Mouse (Mus musculus): Measurements from ENCODE around the gene Tmem97. TPM values are rescaled to one million over a fixed set of nuclear protein-coding genes. Genes with fewer than 3 reads are reported as not detected.
"Not testable (repeated sequence)": the region's sequence is repeated elsewhere in the genome, so short reads cannot be mapped to it uniquely, and the experiment has no call there.

Tmem97 gene
- total RNA-seq, 4 experiments from 2014 or later = 3.4 to 5.5 (median 4.3) TPM

DNA sequence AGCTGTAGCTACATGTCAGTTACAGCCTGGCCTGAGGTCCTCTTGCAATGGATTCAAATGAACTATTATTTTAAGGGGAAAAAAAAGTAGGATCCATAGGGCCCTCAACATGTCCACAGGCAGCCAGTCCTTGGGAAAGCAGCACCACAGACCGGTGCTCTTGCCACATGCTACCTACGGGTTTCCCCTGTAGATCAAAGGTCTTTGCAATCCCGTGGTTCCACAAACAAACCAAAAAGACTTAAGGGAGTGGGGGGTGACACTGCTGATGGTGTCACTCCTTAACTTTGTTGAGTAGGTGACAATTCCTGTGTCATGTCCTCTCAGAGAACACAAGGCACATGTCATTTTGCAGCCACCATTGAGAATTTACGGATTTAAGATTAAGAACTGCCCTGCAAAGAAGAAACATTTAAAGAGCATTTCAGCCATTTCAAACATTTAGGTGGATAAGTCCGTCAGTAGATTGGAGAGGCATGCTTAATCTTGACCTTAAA lies 1.0 kb downstream of the Tmem97 start:
- DNase-seq (ENCODE audit: low spot score) = no peak

GRCm38 (mm10) chr11:78547718-78548460 lies 2.7 kb downstream of the Tmem97 start:
- DNase-seq (ENCODE audit: low spot score) = no peak

GRCm38 (mm10) chr11:78545181-78545580 lies 5.4 kb downstream of the Tmem97 start:
- DNase-seq (ENCODE audit: low spot score) = no peak

- no peak for DNase-seq (ENCODE audit: low spot score)
Observed at GRCm38 (mm10) chr11:78544449-78545111, 6.0 kb downstream of the Tmem97 start.

DNA sequence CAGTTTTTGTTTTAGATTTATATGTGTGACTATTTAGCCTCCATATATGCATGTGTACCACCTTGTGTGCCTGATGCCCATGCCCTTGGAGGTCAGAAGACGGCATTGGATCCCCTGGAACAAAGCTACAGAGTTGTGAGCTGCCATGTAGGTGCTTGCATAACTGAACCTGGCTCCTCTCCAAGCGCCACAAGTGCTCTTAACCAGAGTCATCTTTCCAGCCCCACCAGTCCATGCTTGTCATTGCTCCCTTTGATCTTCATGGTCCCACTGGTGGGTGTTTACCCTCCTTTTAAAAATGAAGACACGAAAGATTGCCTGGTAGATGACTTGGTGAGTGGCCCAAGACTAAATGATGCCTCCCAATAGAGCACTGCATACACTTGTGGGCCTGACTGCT lies 10.2 kb downstream of the Tmem97 start:
- no peak for DNase-seq (ENCODE audit: low spot score)

- DNase-seq (ENCODE audit: low spot score) = no peak
Observed at GRCm38 (mm10) chr11:78536690-78537084, 13.9 kb downstream of the Tmem97 start.

DNA sequence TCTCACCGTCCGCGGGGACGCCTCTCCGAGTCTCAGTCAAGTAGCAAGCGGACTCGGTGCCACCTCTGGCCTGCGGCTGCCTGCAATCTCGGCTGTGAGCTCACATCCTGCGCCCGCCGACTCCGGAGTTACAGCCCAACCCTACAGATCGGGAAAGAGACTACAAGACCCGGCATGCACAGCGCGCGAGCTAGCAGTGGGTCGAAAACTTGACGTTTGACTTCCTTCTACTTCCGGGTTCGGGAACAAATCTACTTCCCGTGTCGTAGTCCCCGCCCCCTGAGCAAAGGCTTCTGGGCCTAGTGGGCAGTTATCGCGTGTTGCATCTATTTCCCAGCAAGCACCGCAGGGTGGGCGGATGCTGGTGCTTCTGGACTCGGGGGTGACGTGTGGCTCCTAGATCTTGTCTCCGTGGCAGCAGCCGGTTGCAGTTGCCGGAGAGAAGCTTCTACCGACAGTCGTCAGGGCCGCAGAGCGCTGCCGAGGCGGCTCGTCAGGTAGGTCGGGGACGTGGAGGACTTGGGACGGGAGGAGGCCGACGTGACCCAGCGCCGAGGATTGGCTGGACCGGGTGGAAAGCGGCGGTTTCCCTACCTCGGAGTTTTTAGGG lies 14.4 kb downstream of the Tmem97 start, which contains the start of the genes Tnfaip1 and Ift20:
Gene Tnfaip1 (minus strand): TSS at position 253 of the 610 bp plus-strand sequence.
Gene Ift20 (plus strand): TSS at position 282 of the 610 bp plus-strand sequence.
- peak; percentile 99 for DNase-seq (ENCODE audit: low spot score)

- peak; percentile 81 for DNase-seq (ENCODE audit: low spot score)
Observed at GRCm38 (mm10) chr11:78535376-78536079, 15.0 kb downstream of the Tmem97 start.

DNA sequence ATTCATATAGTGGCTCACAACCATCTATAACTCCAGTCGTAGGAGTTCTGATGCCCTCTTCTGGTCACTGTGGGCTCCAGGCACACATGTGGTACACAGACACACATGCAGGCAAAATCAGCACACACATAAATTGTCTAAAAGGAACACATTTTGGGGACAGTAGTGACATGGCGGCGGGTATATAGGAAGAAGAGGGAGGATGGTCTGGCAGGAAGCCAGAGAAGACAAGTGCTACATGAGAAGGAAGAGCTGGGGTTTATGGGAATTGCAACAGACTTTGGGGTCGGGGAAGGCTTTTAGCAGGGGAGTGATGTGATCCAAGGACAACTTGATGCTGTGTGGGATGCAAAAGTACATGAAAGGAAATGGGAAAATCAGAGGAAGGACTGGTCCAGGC lies 16.1 kb downstream of the Tmem97 start:
- no peak for DNase-seq (ENCODE audit: low spot score)

- not testable (repeated sequence) for DNase-seq (ENCODE audit: low spot score)
Observed at GRCm38 (mm10) chr11:78531515-78531914, 19.1 kb downstream of the Tmem97 start.

- peak; percentile 88 for DNase-seq (ENCODE audit: low spot score)
Observed at GRCm38 (mm10) chr11:78531046-78531445, 19.5 kb downstream of the Tmem97 start.

GRCm38 (mm10) chr11:78530001-78530400 lies 20.6 kb downstream of the Tmem97 start:
- no peak for DNase-seq (ENCODE audit: low spot score)

GRCm38 (mm10) chr11:78528714-78529113 lies 21.9 kb downstream of the Tmem97 start:
- DNase-seq (ENCODE audit: low spot score) = no peak

DNA sequence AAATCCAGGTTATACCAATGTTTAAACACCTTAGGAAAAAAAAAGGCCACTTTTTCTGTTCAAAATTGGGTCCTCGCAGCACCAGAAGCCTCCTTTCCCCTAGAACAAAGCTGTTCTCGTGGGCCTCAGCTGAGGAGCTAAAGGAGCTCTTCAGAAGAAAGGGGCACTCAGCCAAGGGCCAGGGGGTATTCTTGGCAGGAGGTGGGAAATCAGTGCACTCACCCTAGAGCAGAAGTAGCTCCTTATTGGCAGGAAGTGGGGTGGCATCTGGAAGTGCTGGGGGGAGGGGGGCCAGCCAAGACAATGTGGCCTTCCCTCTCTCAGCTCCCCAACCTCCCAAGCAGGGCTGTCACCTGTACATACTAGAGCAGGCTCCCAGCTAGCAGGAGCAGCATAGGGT lies 25.7 kb downstream of the Tmem97 start:
- no peak for DNase-seq (ENCODE audit: low spot score)

- no peak for DNase-seq (ENCODE audit: low spot score)
Observed at GRCm38 (mm10) chr11:78523241-78523955, 27.2 kb downstream of the Tmem97 start.

- peak; percentile 44 for DNase-seq (ENCODE audit: low spot score)
Observed at GRCm38 (mm10) chr11:78522481-78522997, 28.0 kb downstream of the Tmem97 start.

- DNase-seq (ENCODE audit: low spot score) = no peak
Observed at GRCm38 (mm10) chr11:78521880-78522279, 28.7 kb downstream of the Tmem97 start.

- no peak for DNase-seq (ENCODE audit: low spot score)
Observed at GRCm38 (mm10) chr11:78518931-78519330, 31.6 kb downstream of the Tmem97 start.

GRCm38 (mm10) chr11:78515549-78516325 lies 34.8 kb downstream of the Tmem97 start:
- DNase-seq (ENCODE audit: low spot score) = no peak

All from heart, adult 8-10 months (tissue).